ENCODE assay signal across 27 mouse cellular contexts in the genomic region with DNA sequence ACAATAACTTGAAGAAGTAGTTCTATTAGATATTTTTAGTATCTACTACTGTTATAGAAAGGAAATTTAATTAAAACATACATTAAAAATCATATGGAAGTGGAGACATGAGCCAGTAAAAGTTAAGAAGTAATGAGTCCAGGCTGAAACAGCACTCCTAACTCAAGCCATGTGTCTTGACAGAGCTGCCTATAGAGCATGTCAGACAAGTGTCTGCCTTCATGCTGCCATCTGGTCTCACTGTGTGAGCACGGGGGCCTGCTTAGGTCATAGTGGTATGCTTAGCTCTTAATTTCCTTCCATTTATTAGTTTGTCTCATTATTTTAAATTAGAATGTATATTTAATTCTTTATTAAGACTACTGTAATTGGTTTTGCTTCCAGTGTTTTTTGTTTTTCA.
DNase-seq lines count a peak whose midpoint lies in the region; ATAC-seq lines count a peak whose summit lies in the region.
"Had no signal": no experiment of that assay in that cellular context is flagged by ENCODE, and none has a peak within 500 bp of the region (broad histone marks: within the 10 kb centered on the region; RNA-seq: fewer than 3 reads in every experiment).

No protein-coding gene starts in this region.

- H3K4me1 ChIP-seq in forebrain, embryonic 10.5 days: peaks cover 22% of the 10 kb centered on the region
- no peaks in the 10 kb centered on the region; the same call in 1 of the 2 replicates for H3K4me1 ChIP-seq in forebrain, embryonic 15.5 days
- H3K4me1 ChIP-seq in embryonic facial prominence, embryonic 10.5 days: peaks cover 24% of the 10 kb centered on the region
- 0 out of 2 replicates have a peak, but pooled peaks cover 4% of the 10 kb centered on the region for H3K4me1 ChIP-seq in limb, embryonic 11.5 days (ENCODE audit: control insufficient read depth, insufficient read depth, low read length)
- H3K4me1 ChIP-seq: hindbrain, embryonic 15.5 days; midbrain, embryonic 12.5 days; neural tube, embryonic 12.5 days had no signal

- 66% methylated on average over 1 of the region's 1 CpGs for WGBS in forebrain, embryonic 10.5 days
- 33% methylated on average over 1 of the region's 1 CpGs for WGBS in forebrain, embryonic 15.5 days
- WGBS in embryonic facial prominence, embryonic 10.5 days: 35% methylated on average over 1 of the region's 1 CpGs
- WGBS in limb, embryonic 11.5 days: 8% methylated on average over 1 of the region's 1 CpGs

- no peak overlapping the region for H3K27ac ChIP-seq in forebrain, embryonic 10.5 days
- H3K27ac ChIP-seq in forebrain, embryonic 15.5 days (replicated peaks): no peak overlapping the region
- H3K27ac ChIP-seq in embryonic facial prominence, embryonic 10.5 days (replicated peaks): no peak overlapping the region
- no peak overlapping the region for H3K27ac ChIP-seq in limb, embryonic 11.5 days (replicated peaks; ENCODE audit: low read depth, low read length)
- H3K27ac ChIP-seq: hindbrain, embryonic 15.5 days; left cerebral cortex, adult 2 months; midbrain, embryonic 12.5 days; neural tube, embryonic 12.5 days had no signal

- no peaks in the 10 kb centered on the region for H3K9me3 ChIP-seq in forebrain, embryonic 10.5 days
- no peaks in the 10 kb centered on the region for H3K9me3 ChIP-seq in forebrain, embryonic 15.5 days
- H3K9me3 ChIP-seq in embryonic facial prominence, embryonic 10.5 days: no peaks in the 10 kb centered on the region
- H3K9me3 ChIP-seq in limb, embryonic 11.5 days (ENCODE audit: control insufficient read depth, low read length): no peaks in the 10 kb centered on the region
- H3K9me3 ChIP-seq: hindbrain, embryonic 15.5 days; midbrain, embryonic 12.5 days; neural tube, embryonic 12.5 days had no signal

- ATAC-seq in forebrain, embryonic 15.5 days (replicated peaks): no peak
- no peak for ATAC-seq in limb, embryonic 11.5 days (ENCODE audit: insufficient number of reproducible peaks, low FRiP score, low TSS enrichment, low read depth)
- no peak for ATAC-seq in CD4-positive, CD25-positive, alpha-beta regulatory T cell, adult 4 months
- ATAC-seq: activated CD4-positive, CD25-positive, alpha-beta regulatory T cell, adult 4 months; inflammation-experienced regulatory T-cells, adult 6 months had no signal

- H3K4me3 ChIP-seq in forebrain, embryonic 10.5 days: no peak overlapping the region
- no peak overlapping the region for H3K4me3 ChIP-seq in forebrain, embryonic 15.5 days
- H3K4me3 ChIP-seq in embryonic facial prominence, embryonic 10.5 days: no peak overlapping the region
- no peak overlapping the region for H3K4me3 ChIP-seq in limb, embryonic 11.5 days (ENCODE audit: low read depth, low read length)
- H3K4me3 ChIP-seq: hindbrain, embryonic 15.5 days; left cerebral cortex, adult 2 months; midbrain, embryonic 12.5 days; myocyte; neural tube, embryonic 12.5 days had no signal

- H3K9ac ChIP-seq in forebrain, embryonic 15.5 days (replicated peaks): no peak overlapping the region
- no peak overlapping the region for H3K9ac ChIP-seq in limb, embryonic 11.5 days (ENCODE audit: low read length)
- H3K9ac ChIP-seq: hindbrain, embryonic 15.5 days; midbrain, embryonic 12.5 days; neural tube, embryonic 12.5 days had no signal

- no peak overlapping the region for H3K4me2 ChIP-seq in forebrain, embryonic 15.5 days (replicated peaks)
- H3K4me2 ChIP-seq in limb, embryonic 11.5 days (ENCODE audit: low read depth, severe bottlenecking): no peak overlapping the region
- H3K4me2 ChIP-seq: heart, embryonic 11.5 days; hindbrain, embryonic 15.5 days; liver, embryonic 11.5 days; midbrain, embryonic 12.5 days; neural tube, embryonic 12.5 days had no signal

- H3K27me3 ChIP-seq in forebrain, embryonic 10.5 days (ENCODE audit: poor library complexity, severe bottlenecking): no peaks in the 10 kb centered on the region
- H3K27me3 ChIP-seq in forebrain, embryonic 15.5 days: no peaks in the 10 kb centered on the region
- H3K27me3 ChIP-seq in embryonic facial prominence, embryonic 10.5 days (replicated peaks; ENCODE audit: low read depth, poor library complexity, severe bottlenecking): no peaks in the 10 kb centered on the region
- no peaks in the 10 kb centered on the region for H3K27me3 ChIP-seq in limb, embryonic 11.5 days (ENCODE audit: control insufficient read depth, insufficient read depth, low read length)
- H3K27me3 ChIP-seq: hindbrain, embryonic 15.5 days; midbrain, embryonic 12.5 days; neural tube, embryonic 12.5 days had no signal

- H3K36me3 ChIP-seq in forebrain, embryonic 10.5 days (replicated peaks): no peaks in the 10 kb centered on the region
- no peaks in the 10 kb centered on the region for H3K36me3 ChIP-seq in forebrain, embryonic 15.5 days
- H3K36me3 ChIP-seq in embryonic facial prominence, embryonic 10.5 days (replicated peaks): no peaks in the 10 kb centered on the region
- H3K36me3 ChIP-seq in limb, embryonic 11.5 days (ENCODE audit: control insufficient read depth, insufficient read depth, low read length): no peaks in the 10 kb centered on the region
- H3K36me3 ChIP-seq: hindbrain, embryonic 15.5 days; midbrain, embryonic 12.5 days; neural tube, embryonic 12.5 days had no signal

- DNase-seq in forebrain, embryonic 10.5 days (ENCODE audit: extremely low spot score, low spot score): peak; percentile 33
- DNase-seq in embryo, embryonic 10.5 days (ENCODE audit: low spot score): peak; percentile 67
- DNase-seq in embryonic facial prominence, embryonic 10.5 days (ENCODE audit: low spot score): peak; percentile 62
- peak; percentile 54 for DNase-seq in limb, embryonic 11.5 days (ENCODE audit: low spot score)
- no peak for DNase-seq in frontal cortex, postnatal 25 days (ENCODE audit: low spot score in 2 of 2)
- DNase-seq: adrenal gland, adult 2 months; cerebellum, adult 9-11 months; gastrocnemius, postnatal 25 days; heart, adult 11 months; heart, postnatal 36 days; kidney, adult 11 months; kidney, postnatal 14 days; layer of hippocampus, adult 9-11 months; lung, postnatal 36 days; thymus, adult 2 months; thymus, postnatal 36 days had no signal

Comparison
In these comparisons a context has a peak if more than half of its experiments do, and no peak if none do; other contexts are left out.
1. DNase-seq: peak in forebrain, embryonic 10.5 days (single experiment), embryo, embryonic 10.5 days (single experiment), embryonic facial prominence, embryonic 10.5 days (single experiment) and limb, embryonic 11.5 days (single experiment); none in frontal cortex, postnatal 25 days (0 of 2).